Mouse (Mus musculus) lung, postnatal 25 days (tissue): ENCODE results near the gene Gm7324.
"Not testable (repeated sequence)": the region's sequence is repeated elsewhere in the genome, so short reads cannot be mapped to it uniquely, and the experiment has no call there.

Experiments used
- DNase-seq: peaks from one replicate; pipeline ENCODE4 v3.0.0; 2022; ENCODE audit warnings: low spot score

The Gm7324 gene

DNA sequence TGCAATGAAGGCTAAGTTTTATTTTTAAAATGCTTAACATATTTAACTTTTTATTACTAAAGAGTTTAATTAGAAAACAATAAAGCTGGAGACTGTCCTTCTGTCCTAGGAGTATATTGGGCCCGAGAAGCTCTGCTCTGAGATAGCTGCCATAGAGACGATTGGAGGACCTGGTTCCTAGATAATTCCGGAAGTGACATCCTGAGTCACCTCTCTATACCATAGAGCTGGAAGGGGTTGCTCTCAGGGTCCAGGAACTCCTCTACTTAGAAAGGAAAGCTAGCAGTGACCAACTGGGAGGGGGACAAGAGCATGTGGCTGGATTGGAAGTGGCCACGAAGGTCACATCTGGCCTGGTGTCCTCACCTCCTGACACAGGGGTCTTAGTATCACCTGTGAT, at the start of gene Gm7324:
Gm7324 (plus strand) TSS at position 208 of the 400 bp plus-strand sequence.
- not testable (repeated sequence) for DNase-seq

DNA sequence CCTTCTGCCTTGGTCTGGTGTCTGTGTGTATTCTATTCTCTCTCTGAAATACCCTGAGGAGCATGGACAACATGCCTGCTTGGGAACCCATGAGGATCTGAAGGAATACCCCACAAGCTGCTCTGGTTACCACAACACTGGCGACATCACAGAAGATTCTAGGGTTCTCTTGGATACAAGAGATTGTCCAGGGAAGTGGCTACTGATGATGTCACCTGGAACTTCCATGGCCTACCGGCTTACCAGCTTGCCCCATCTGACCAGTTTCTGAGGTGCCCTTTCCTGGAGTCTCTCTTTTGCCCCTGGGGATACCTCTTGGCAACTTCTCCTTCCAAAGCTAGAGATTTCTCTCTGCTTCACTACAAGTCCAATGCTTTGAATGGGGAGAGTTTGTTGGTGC, 20.5 kb upstream of the Gm7324 start, which contains the start of gene Gm8165:
Gm8165 (minus strand) TSS at position 101 of the 400 bp plus-strand sequence.
- DNase-seq: not testable (repeated sequence)

DNA sequence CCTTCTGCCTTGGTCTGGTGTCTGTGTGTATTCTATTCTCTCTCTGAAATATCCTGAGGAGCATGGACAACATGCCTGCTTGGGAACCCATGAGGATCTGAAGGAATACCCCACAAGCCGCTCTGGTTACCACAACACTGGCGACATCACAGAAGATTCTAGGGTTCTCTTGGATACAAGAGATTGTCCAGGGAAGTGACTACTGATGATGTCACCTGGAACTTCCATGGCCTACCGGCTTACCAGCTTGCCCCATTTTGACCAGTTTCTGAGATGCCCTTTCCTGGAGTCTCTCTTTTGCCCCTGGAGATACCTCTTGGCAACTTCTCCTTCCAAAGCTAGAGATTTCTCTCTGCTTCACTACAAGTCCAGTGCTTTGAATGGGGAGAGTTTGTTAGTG, 29.8 kb downstream of the Gm7324 start, which contains the start of gene Gm16506:
Gm16506 (minus strand) TSS at position 101 of the 400 bp plus-strand sequence.
- DNase-seq: not testable (repeated sequence)

- not testable (repeated sequence) for DNase-seq
These were observed 49.9 kb downstream of the Gm7324 start, which contains the start of gene Gm6526 for GRCm38 (mm10) chr14:43747566-43747965. Gene Gm6526 (plus strand): TSS chr14:43747866.
